Mouse (Mus musculus) liver, embryonic 14.5 days (tissue): ENCODE results near the gene Jmjd1c.

Experiments
- CTCF ChIP-seq: IDR thresholded peaks from 2 replicates; pipeline ENCODE4 v1.5.1; 2016; ENCODE audit warnings: antibody characterized with exemption, low read depth, control low read depth
- EP300 ChIP-seq: IDR thresholded peaks from 2 replicates; pipeline ENCODE4 v1.6.1; 2016; ENCODE audit warnings: antibody characterized with exemption, low read depth

- no peak for TF ChIP-seq CTCF
- no peak for TF ChIP-seq EP300
Observed at GRCm38 (mm10) chr10:67051466-67051865, 44.5 kb upstream of the Jmjd1c start.
